Mouse (Mus musculus): ENCODE results near the gene Wdr17.

- TF ChIP-seq CTCF (IDR thresholded peaks at IDR 0.05; ENCODE audit: borderline replicate concordance, insufficient read depth, low read length) = no peak
- TF ChIP-seq POLR2A (IDR thresholded peaks at IDR 0.05; ENCODE audit: low read depth, low read length) = no peak
These were observed 22.3 kb downstream of the Wdr17 start for GRCm38 (mm10) chr8:54864761-54865064.
